Mouse (Mus musculus) liver, postnatal 0 days (tissue): ENCODE data around the gene Sctr.

Experiments used
- CTCF ChIP-seq: sonication (generic); IDR thresholded peaks from 2 replicates; pipeline ENCODE4 v1.5.1; 2016; ENCODE audit warnings: antibody characterized with exemption, low read depth
- EP300 ChIP-seq: IDR thresholded peaks from 2 replicates; pipeline ENCODE4 v1.6.1; 2016; ENCODE audit warnings: antibody characterized with exemption, low read depth, mild to moderate bottlenecking

- no peak for TF ChIP-seq CTCF
- TF ChIP-seq EP300, result no peak
Measured at GRCm38 (mm10) chr1:120057674-120058430, 51.2 kb downstream of the Sctr start.
